Mouse (Mus musculus): Measurements from ENCODE around the gene Slc15a5.

The Slc15a5 gene

DNA sequence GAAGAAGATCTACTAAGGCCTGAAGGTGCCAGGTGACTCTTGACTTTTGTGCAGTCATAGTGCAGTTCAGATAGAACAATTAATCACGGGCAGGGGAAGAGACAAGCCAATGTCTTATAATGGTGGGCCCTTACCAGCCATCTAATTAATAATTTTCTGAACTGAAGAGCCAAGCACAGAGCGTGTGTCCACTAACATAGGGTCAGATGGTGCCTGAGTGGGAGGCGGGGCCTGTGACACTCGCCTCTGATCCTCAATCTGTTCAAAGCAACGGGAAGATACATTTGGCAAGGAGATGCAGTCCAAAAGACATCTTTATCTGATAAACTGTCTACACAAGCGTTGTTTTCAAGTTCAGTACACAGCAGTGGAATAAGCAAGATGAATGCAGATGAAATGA lies 122.1 kb downstream of the Slc15a5 start:
- no peak for DNase-seq

DNA sequence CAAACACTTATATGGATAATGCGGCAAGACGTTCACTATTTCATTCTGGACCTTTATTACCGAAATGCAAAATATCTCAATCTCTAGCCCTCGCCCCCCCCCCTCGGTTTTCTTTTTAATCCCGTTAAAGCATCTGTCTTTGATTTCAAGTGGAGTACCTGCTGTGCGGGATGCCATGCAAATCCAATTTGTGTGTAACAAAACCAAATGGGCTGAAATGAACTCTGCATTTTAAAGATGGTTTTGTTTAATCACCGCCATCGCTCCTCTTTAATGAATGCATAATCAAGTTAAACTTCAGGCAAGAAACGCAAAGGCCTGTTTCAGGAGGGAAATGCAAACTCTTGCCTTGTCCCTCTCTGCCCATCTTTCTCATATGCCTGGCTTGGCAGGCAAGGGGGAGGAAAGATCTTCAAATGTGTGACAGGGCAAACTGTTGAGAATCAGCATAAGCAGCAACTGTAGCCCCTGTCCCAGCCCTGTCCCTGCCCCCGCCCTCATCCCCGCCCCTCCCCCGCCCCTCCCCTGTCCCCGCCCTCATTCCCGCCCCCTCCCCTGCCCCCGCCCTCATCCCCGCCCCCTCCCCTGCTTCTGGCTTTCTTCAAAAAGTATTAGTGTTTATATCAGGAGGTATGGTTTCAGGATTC lies 122.8 kb downstream of the Slc15a5 start:
- no peak for DNase-seq

DNA sequence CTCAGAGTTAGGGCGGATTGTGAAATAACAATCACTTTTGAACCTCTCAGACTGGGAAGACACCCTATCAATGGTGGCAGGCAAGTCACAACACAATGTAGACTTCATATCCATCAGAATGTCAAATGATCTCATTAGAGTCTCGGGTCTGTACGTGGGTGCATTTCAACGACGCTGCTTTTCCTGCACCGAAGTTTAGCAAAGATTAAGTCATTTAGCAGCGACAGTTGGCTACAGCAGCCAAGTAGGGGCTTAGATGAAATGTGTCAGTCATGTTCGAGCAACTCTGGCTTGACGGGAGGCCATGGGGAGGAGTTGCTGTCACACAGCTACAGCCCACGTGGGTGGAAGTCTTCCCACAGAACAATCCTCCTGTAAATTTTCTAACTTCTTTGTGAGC lies 133.2 kb downstream of the Slc15a5 start:
- DNase-seq, result no peak

DNA sequence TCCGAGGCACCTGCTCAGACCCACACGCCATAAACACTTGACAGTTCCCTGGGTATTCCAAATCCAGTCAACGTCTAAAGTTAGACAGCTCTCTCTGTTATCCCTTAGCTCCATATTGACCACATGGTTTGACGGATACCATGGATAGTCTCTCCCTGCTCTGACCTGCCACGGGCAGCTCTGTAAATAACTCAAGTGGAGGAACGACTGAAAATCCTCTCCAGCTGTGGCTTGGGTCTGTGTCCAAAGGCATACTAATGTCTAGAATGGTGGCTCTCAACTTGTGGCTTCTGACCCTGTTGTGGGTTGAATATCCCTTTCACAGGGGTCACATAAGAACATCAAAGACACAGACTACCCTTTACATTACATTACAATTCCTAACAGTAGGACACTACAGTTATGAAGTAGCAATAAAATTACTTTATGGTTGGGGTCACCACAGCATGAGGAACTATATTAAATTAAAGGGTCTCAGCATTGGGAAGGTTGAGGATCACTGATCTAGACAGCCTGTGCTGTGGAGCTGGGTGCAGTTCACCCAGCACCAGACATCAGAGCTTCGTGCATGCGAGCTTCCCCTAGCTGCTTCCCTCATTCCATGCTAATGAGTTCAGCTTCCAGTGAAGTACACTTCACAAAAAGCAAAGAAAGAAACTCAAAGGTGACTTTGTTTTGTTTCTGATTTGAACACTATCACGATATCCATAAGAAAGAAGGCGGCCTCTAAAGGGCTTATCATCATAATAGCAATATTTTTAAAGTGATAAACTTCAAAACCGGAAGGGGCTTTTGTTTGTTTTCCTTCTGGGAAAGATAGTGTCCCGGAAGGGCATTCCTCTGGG lies 139.1 kb downstream of the Slc15a5 start:
- no peak for DNase-seq

DNA sequence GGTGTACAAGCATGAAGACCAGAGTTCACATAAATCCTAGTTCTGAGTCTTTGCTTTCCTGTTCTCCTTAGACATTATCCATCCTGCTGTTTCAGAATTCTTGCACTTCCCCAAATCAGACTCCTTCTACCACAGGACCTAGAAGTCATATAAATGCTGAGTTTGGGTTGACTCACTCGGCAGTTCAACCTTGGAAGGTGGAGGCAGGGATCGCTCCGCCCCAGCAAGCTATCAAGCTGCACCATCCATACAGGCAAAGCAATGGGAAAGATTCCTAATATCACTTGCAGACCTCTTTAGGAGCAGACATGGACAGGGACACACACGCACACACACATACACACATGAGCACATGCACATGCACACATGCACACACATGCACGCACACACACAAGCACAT lies 142.2 kb downstream of the Slc15a5 start:
- no peak for DNase-seq

DNA sequence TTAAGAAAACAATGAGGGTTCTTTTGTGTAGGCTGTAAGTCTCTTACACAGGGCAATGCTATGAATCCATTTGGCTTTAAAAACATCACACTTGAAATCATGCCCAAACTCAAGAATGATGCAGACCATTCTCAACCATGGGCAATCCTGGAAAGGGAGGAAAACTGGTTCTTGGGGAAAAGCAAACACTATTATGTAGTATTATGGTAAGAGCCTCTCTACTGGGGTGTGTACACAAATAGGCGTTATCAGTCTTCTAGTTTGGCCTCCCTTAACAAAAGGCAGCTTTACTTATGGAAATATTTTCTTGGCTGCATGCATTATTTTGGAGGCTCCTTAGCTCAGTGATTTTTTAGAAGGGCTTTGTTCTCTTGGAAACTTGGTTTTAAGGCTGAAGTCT lies 143.4 kb downstream of the Slc15a5 start:
- DNase-seq, result no peak

DNA sequence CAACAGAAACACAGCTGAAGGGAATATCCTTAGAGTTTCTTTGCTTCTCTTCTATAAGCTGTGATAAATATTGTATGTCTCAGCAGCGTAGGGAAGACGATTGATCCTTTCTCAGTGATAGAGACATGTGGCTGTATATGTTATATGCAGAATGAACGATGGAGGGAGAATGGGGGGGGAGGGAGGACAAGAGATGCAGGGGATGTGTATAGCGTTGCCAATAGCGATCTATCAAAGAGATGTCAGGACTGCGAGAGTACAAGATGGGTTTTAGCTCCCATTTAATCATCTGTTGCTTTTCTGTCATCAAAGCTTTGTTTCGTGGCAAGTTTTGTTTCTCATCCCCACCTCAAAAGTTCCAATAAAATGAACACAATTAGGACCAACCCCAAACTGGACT lies 143.9 kb downstream of the Slc15a5 start:
- DNase-seq, result no peak

DNA sequence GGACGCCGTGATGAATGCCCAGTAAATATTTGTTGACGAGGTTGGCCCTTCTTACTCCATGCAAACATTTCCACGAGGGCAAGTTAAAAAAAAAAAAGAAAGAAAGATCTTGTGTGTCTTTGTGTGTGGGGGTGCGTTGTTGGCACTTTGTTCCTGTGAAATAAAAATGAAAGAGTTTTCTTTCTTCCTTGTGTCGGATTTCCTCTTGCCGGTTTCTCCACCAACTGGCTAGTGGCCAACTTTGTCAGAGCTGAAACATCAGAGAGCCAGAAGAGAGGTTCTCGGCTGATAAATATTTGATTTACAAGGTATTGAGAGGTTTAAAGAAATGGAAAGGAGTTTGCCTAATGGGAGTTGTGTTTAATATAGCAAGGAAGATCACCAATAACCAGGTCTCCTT lies 144.4 kb downstream of the Slc15a5 start:
- DNase-seq, result peak; percentile 19

DNA sequence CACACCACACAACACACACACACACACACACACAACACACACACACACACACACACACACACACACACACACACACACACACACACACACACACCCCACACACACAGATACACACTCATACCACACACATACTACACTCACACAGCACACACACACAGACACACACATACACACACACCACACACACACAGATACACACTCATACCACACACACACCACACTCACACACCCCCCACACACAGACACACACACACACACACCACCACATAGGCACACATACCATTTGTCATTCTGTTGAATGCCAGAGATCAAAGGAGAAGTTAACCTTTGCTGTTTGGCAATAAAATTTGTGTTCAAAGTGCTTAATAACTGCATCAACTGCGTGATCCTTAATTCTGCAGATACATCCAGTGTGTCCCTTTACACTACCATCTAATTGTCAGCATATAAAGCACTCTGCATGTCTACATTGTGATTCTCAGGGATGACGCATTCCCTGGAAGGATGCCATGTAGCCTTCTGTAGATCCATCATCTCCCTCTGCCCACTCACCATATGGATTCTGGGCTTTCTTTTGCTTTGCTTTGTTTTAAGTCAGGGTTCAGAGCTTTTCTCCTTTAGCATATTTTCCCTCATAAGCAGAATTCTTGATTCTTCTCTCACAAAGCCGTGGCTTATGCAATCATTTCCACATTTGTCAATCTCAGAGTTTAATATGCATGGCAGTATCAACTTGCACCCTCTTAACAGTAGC lies 145.0 kb downstream of the Slc15a5 start:
- DNase-seq, result peak; percentile 72

Data from right cerebral cortex, postnatal 25 days (tissue).